ENCODE assay signal across 17 mouse cellular contexts in genomic region chr11:56374329-56374728, GRCm38 (mm10).
A peak's percentile ranks its signal among the peaks of the same experiment; 100 is the strongest.
DNase-seq lines count a peak whose midpoint lies in the region; ATAC-seq and TF ChIP-seq lines count a peak whose summit lies in the region.
"Had no signal": no experiment of that assay in that cellular context is flagged by ENCODE, and none has a peak within 500 bp of the region (broad histone marks: within the 10 kb centered on the region; RNA-seq: fewer than 3 reads in every experiment).

No protein-coding gene starts in this region.

- peak; percentile 66 for DNase-seq in lung, postnatal 0 days (ENCODE audit: low spot score)
- DNase-seq in lung, adult 18-20 months = no peak
- DNase-seq in adrenal gland, adult 18-20 months (ENCODE audit: low spot score in 2 of 2) = peak; percentile 24 to 29
- DNase-seq in fibroblast of lung, adult 2 months (ENCODE audit: low read depth) = peak; percentile 45
- DNase-seq in frontal cortex, adult 2 months (ENCODE audit: extremely low spot score in 1 of 2, low spot score in 1 of 2) = no peak
- DNase-seq: cerebellum, postnatal 36 days; gastrocnemius, postnatal 10 days; heart, postnatal 14 days; thymus, postnatal 4 days had no signal

- 37% methylated on average over 6 of the region's 6 CpGs for WGBS in intestine, postnatal 0 days
- WGBS in intestine, embryonic 16.5 days = 41% methylated on average over 6 of the region's 6 CpGs
- 47% methylated on average over 6 of the region's 6 CpGs for WGBS in lung, postnatal 0 days

- H3K9ac ChIP-seq in intestine, postnatal 0 days (ENCODE audit: low read depth, low read length) = no peak overlapping the region
- no peak overlapping the region for H3K9ac ChIP-seq in intestine, embryonic 16.5 days (ENCODE audit: low read depth, low read length)
- H3K9ac ChIP-seq in lung, postnatal 0 days (replicated peaks; ENCODE audit: low read depth) = no peak overlapping the region
- H3K9ac ChIP-seq: embryonic facial prominence, embryonic 13.5 days; liver, embryonic 12.5 days; midbrain, embryonic 15.5 days had no signal

- H3K36me3 ChIP-seq in intestine, postnatal 0 days (ENCODE audit: control insufficient read depth, insufficient read depth) = no peaks in the 10 kb centered on the region
- no peaks in the 10 kb centered on the region for H3K36me3 ChIP-seq in intestine, embryonic 16.5 days (ENCODE audit: control insufficient read depth, insufficient read depth, low read length)
- no peaks in the 10 kb centered on the region for H3K36me3 ChIP-seq in lung, postnatal 0 days (ENCODE audit: insufficient read depth, low read length)
- H3K36me3 ChIP-seq: embryonic facial prominence, embryonic 13.5 days; G1E; liver, embryonic 12.5 days; midbrain, embryonic 15.5 days had no signal

- H3K4me2 ChIP-seq in intestine, postnatal 0 days (replicated peaks; ENCODE audit: low read depth) = no peak overlapping the region
- no peak overlapping the region for H3K4me2 ChIP-seq in intestine, embryonic 16.5 days (ENCODE audit: low read depth, low read length)
- H3K4me2 ChIP-seq in lung, postnatal 0 days (replicated peaks; ENCODE audit: low read depth, low read length) = no peak overlapping the region
- H3K4me2 ChIP-seq: embryonic facial prominence, embryonic 13.5 days; liver, embryonic 12.5 days; midbrain, embryonic 15.5 days had no signal

- no peak for ATAC-seq in intestine, postnatal 0 days
- ATAC-seq in intestine, embryonic 16.5 days = no peak
- peak; percentile 17; the same call in 1 of the 2 replicates for ATAC-seq in lung, postnatal 0 days
- ATAC-seq: forebrain, embryonic 14.5 days; hindbrain, embryonic 16.5 days; liver, embryonic 12.5 days; midbrain, embryonic 15.5 days had no signal

- H3K27ac ChIP-seq in intestine, postnatal 0 days (ENCODE audit: low read depth, low read length) = no peak overlapping the region
- no peak overlapping the region for H3K27ac ChIP-seq in intestine, embryonic 16.5 days (ENCODE audit: low read length)
- H3K27ac ChIP-seq in lung, postnatal 0 days (ENCODE audit: low read length) = no peak overlapping the region
- H3K27ac ChIP-seq: embryonic facial prominence, embryonic 13.5 days; liver, embryonic 12.5 days; midbrain, embryonic 15.5 days had no signal

- no peaks in the 10 kb centered on the region for H3K27me3 ChIP-seq in intestine, postnatal 0 days (replicated peaks; ENCODE audit: control insufficient read depth, insufficient read depth, low read length)
- H3K27me3 ChIP-seq in intestine, embryonic 16.5 days (replicated peaks; ENCODE audit: control insufficient read depth, insufficient read depth, low read length) = no peaks in the 10 kb centered on the region
- no peaks in the 10 kb centered on the region for H3K27me3 ChIP-seq in lung, postnatal 0 days (replicated peaks; ENCODE audit: insufficient read depth, low read length)
- H3K27me3 ChIP-seq: embryonic facial prominence, embryonic 13.5 days; liver, embryonic 12.5 days; midbrain, embryonic 15.5 days had no signal

- peak; percentile 15; the same call in 1 of the 2 replicates for TF ChIP-seq CTCF in intestine, postnatal 0 days (IDR thresholded peaks at IDR 0.05; ENCODE audit: low read depth)
- peak; percentile 32 for TF ChIP-seq CTCF in lung, postnatal 0 days (IDR thresholded peaks at IDR 0.05)

- no peaks in the 10 kb centered on the region for H3K4me1 ChIP-seq in intestine, postnatal 0 days (replicated peaks; ENCODE audit: control insufficient read depth, insufficient read depth, low read length)
- H3K4me1 ChIP-seq in intestine, embryonic 16.5 days (ENCODE audit: control insufficient read depth, insufficient read depth, low read length) = no peaks in the 10 kb centered on the region
- no peaks in the 10 kb centered on the region for H3K4me1 ChIP-seq in lung, postnatal 0 days (ENCODE audit: insufficient read depth, low read depth, low read length)
- H3K4me1 ChIP-seq: embryonic facial prominence, embryonic 13.5 days; liver, embryonic 12.5 days; midbrain, embryonic 15.5 days had no signal

- no peaks in the 10 kb centered on the region for H3K9me3 ChIP-seq in intestine, postnatal 0 days (ENCODE audit: control insufficient read depth)
- no peaks in the 10 kb centered on the region for H3K9me3 ChIP-seq in intestine, embryonic 16.5 days (ENCODE audit: control insufficient read depth, low read length)
- H3K9me3 ChIP-seq in lung, postnatal 0 days (ENCODE audit: low read length) = no peaks in the 10 kb centered on the region
- H3K9me3 ChIP-seq: embryonic facial prominence, embryonic 13.5 days; liver, embryonic 12.5 days; midbrain, embryonic 15.5 days had no signal

- H3K4me3 ChIP-seq in intestine, postnatal 0 days (ENCODE audit: low read depth, low read length) = no peak overlapping the region
- no peak overlapping the region for H3K4me3 ChIP-seq in intestine, embryonic 16.5 days (ENCODE audit: low read length)
- no peak overlapping the region for H3K4me3 ChIP-seq in lung, postnatal 0 days (ENCODE audit: low read depth, low read length)
- H3K4me3 ChIP-seq: embryonic facial prominence, embryonic 13.5 days; liver, embryonic 12.5 days; midbrain, embryonic 15.5 days had no signal

- TF ChIP-seq EP300 in lung, postnatal 0 days (IDR thresholded peaks at IDR 0.05) = 0 out of 2 replicates have a peak, but pooled peaks have one; percentile 23

Comparison
In these comparisons a context has a peak if more than half of its experiments do, and no peak if none do; other contexts are left out.
1. DNase-seq: peak in lung, postnatal 0 days (single experiment), adrenal gland, adult 18-20 months (2 of 2) and fibroblast of lung, adult 2 months (single experiment); none in lung, adult 18-20 months (0 of 2) and frontal cortex, adult 2 months (0 of 2).